26 mouse cellular contexts compared by ENCODE assay signal in the genomic region with DNA sequence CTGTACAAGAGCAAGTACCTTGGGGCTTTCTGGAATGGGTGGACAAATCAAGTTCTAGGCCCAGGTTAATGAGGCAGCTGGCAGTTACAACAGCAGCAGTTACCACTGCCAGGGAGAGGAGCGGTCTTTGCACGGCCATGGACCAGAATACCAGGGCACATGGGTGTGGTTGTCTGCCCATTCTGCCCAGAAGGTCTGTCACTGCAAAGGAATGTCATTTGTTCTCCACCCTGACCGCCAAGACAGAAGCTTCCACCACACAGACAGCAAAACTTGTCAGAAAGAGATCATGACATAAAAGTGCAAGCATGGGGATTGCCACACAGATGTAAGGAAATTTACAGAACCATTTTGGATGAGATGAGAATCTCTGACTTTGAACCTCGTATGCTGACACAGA.
"Had no signal": no experiment of that assay in that cellular context is flagged by ENCODE, and none has a peak within 500 bp of the region (broad histone marks: within the 10 kb centered on the region; RNA-seq: fewer than 3 reads in every experiment).

No protein-coding gene starts in this region.

- H3K4me1 ChIP-seq: heart, embryonic 10.5 days; heart, embryonic 13.5 days; heart, embryonic 15.5 days; hindbrain, embryonic 13.5 days; hindbrain, embryonic 15.5 days; kidney, embryonic 15.5 days; limb, embryonic 15.5 days; liver, embryonic 13.5 days; liver, embryonic 15.5 days had no signal

- H3K4me3 ChIP-seq: heart, embryonic 10.5 days; heart, embryonic 13.5 days; heart, embryonic 15.5 days; hindbrain, embryonic 13.5 days; hindbrain, embryonic 15.5 days; kidney, embryonic 15.5 days; limb, embryonic 13.5 days; limb, embryonic 15.5 days; liver, embryonic 13.5 days; liver, embryonic 15.5 days had no signal

- H3K4me2 ChIP-seq: heart, embryonic 13.5 days; heart, embryonic 15.5 days; hindbrain, embryonic 13.5 days; hindbrain, embryonic 15.5 days; kidney, embryonic 15.5 days; limb, embryonic 13.5 days; limb, embryonic 15.5 days; liver, embryonic 11.5 days; liver, embryonic 13.5 days; liver, embryonic 15.5 days had no signal

- DNase-seq: gastrocnemius, postnatal 14 days; gastrocnemius, postnatal 36 days; heart, adult 18-20 months; heart, postnatal 14 days; heart, postnatal 36 days; kidney, adult 11 months; kidney, adult 2 months; kidney, adult 9 months; kidney, postnatal 25 days; kidney, postnatal 4 days; left cerebral cortex, postnatal 4 days; liver, embryonic 13.5 days; liver, postnatal 0 days had no signal

- H3K9ac ChIP-seq: heart, embryonic 13.5 days; heart, embryonic 15.5 days; hindbrain, embryonic 13.5 days; hindbrain, embryonic 15.5 days; kidney, embryonic 15.5 days; limb, embryonic 13.5 days; limb, embryonic 15.5 days; liver, embryonic 13.5 days; liver, embryonic 15.5 days; liver, postnatal 0 days had no signal

- H3K27me3 ChIP-seq: heart, embryonic 13.5 days; heart, embryonic 15.5 days; hindbrain, embryonic 13.5 days; hindbrain, embryonic 15.5 days; kidney, embryonic 15.5 days; limb, embryonic 13.5 days; limb, embryonic 15.5 days; liver, embryonic 13.5 days; liver, embryonic 15.5 days had no signal

- H3K9me3 ChIP-seq: heart, embryonic 10.5 days; heart, embryonic 15.5 days; hindbrain, embryonic 13.5 days; hindbrain, embryonic 15.5 days; kidney, embryonic 15.5 days; limb, embryonic 13.5 days; limb, embryonic 15.5 days; liver, embryonic 13.5 days; liver, embryonic 15.5 days had no signal

- H3K27ac ChIP-seq: heart, embryonic 10.5 days; heart, embryonic 13.5 days; heart, embryonic 15.5 days; hindbrain, embryonic 13.5 days; hindbrain, embryonic 15.5 days; hindbrain, postnatal 0 days; kidney, embryonic 15.5 days; kidney, postnatal 0 days; limb, embryonic 13.5 days; limb, embryonic 15.5 days; liver, embryonic 13.5 days; liver, embryonic 15.5 days had no signal

- ATAC-seq: hindbrain, postnatal 0 days; intestine, embryonic 16.5 days; liver, postnatal 0 days had no signal

- H3K36me3 ChIP-seq: heart, embryonic 10.5 days; heart, embryonic 13.5 days; heart, embryonic 15.5 days; hindbrain, embryonic 13.5 days; hindbrain, embryonic 15.5 days; kidney, embryonic 15.5 days; limb, embryonic 13.5 days; limb, embryonic 15.5 days; liver, embryonic 13.5 days; liver, embryonic 15.5 days had no signal
